Mouse (Mus musculus): ENCODE measurements at regions not wholly inside any gene's neighbourhood (a gene's known extent, or its start where the extent isn't known, plus 50 kb on each side); places are given as distances from the start of the nearest gene placed in this dataset.

- TF ChIP-seq CTCF (IDR thresholded peaks at IDR 0.05; ENCODE audit: low read depth) (no peak), EP300 (IDR thresholded peaks at IDR 0.05; ENCODE audit: low read depth) (no peak)
These were observed 121.7 kb downstream of the Syk start for GRCm38 (mm10) chr13:52704673-52705072.
